Mouse (Mus musculus) liver, postnatal 0 days (tissue): ENCODE results near the gene Myo3b.

ENCODE experiments used
- CTCF ChIP-seq: sonication (generic); IDR thresholded peaks from 2 replicates; pipeline ENCODE4 v1.5.1; 2016; ENCODE audit warnings: antibody characterized with exemption, low read depth
- EP300 ChIP-seq: IDR thresholded peaks from 2 replicates; pipeline ENCODE4 v1.6.1; 2016; ENCODE audit warnings: antibody characterized with exemption, low read depth, mild to moderate bottlenecking

GRCm38 (mm10) chr2:70037221-70037620, 1.7 kb upstream of the Myo3b start:
- TF ChIP-seq CTCF = peak; percentile 67
- no peak for TF ChIP-seq EP300
